Mouse (Mus musculus) Patski (cell line): ENCODE data around the gene Mgat5. TPM values are rescaled to one million over a fixed set of nuclear protein-coding genes. Genes with fewer than 3 reads are reported as not detected.

Experiments
- ATAC-seq: fragments of 100-300 bp; one replicate; pipeline ENCODE4 v1.8.0; 2021
- CTCF ChIA-PET: fragments of 350-600 bp; sonication (Branson Sonifier 250); formaldehyde crosslinking; loops from one replicate; lab custom pipeline; 2022; ENCODE audit warnings: inconsistent platforms; lab: Charles Lee
- POLR2A ChIA-PET: fragments of 350-600 bp; sonication (Branson Sonifier 250); formaldehyde crosslinking; loops from one replicate; lab custom pipeline; 2022; ENCODE audit warnings: antibody characterized with exemption, inconsistent platforms; lab: Charles Lee
- DNase-seq: peaks from one replicate; pipeline ENCODE4 v3.0.0-alpha.2; 2011; ENCODE audit warnings: low read depth, low spot score
- H3K27me3 ChIP-seq: fragments of 371-371 bp; one replicate; pipeline ENCODE4 v1.5.1; 2021
- CTCF ChIP-seq: fragments of 100-300 bp; IDR thresholded peaks from one replicate; pipeline ENCODE4 v1.5.1; 2021
- in situ Hi-C: fragments of 300-500 bp; cut with MboI; formaldehyde crosslinking; loops from 3 replicates; pipeline ENCODE4 v1.11.1; 2018; ENCODE audit warnings: low pct_unique_long_range_greater_than_20kb, mixed read lengths
- polyA plus RNA-seq: library from polyadenylated mRNA; unstranded; gene quantifications from one replicate; pipeline ENCODE4 v1.2.3, GENCODE M21; 2021

Mgat5 gene
- polyA plus RNA-seq, 1 experiment from 2014 or later = 6.6 TPM

DNA sequence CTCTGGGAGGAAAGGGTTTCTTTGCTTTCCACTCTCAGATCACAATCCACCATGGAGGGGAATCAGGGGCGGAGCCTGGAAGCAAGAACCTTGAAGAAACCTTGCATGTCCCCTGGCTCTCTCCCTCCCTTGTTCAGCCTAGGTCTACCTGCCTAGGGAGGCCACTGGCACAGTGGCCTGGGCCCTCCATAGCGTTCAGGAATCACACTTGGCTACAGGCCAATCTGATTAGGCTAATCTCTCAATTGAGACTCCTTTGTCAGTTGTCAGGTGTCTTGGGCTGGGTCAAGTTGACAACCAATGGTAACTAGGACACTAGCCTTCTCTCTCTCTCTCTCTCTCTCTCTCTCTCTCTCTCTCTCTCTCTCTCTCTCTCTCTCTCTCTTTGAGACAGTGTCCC is 12.2 kb downstream of the Mgat5 start:
- no peak for DNase-seq
- in situ Hi-C loops = loop anchor here (25.0 kb wide), 1 partner anchor 545 kb away; the partner anchor contains the start of gene Ccnt2
- CTCF ChIA-PET = no interaction called here

DNA sequence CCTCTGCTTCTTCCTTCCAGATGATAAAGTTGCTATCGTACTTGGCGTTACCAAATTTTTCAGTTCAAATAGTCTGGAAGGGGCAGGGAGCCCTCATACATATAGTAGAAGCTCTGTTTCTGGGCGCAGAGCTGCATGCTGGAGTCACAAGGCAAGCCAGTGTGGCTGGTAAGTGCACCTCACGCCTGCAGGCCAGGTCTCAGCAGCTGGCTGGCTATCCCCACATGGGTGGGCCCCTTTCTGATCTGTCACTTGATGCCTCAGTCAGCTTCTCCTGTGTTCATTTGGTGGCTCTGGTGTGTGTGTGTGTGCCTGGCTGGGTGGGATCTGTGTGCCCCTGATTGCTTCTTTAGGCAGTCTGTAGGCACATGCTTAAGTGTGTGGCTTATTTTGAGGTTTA is 12.8 kb downstream of the Mgat5 start:
- no peak for ATAC-seq
- no peak for DNase-seq
- no peak for TF ChIP-seq CTCF
- ChIA-PET POLR2A (interaction anchor here (0.6 kb wide), 1 partner anchor 93 kb away, joined by 7 read pairs; no protein-coding TSS in a partner anchor), CTCF (no interaction called here)
- in situ Hi-C loops = loop anchor here (25.0 kb wide), 1 partner anchor 545 kb away; the partner anchor contains the start of gene Ccnt2
- H3K27me3 ChIP-seq = no peaks in the 10 kb centered on the region

More for the DNA sequence above, 12.2 kb downstream of the Mgat5 start:
- no peak for TF ChIP-seq CTCF
- POLR2A ChIA-PET = no interaction called here
- H3K27me3 ChIP-seq = no peaks in the 10 kb centered on the region
- no peak for ATAC-seq

- no peak for ATAC-seq
- ChIA-PET POLR2A (no interaction called here), CTCF (no interaction called here)
- H3K27me3 ChIP-seq = no peaks in the 10 kb centered on the region
- no peak for DNase-seq
- in situ Hi-C loops = loop anchor here (25.0 kb wide), 1 partner anchor 544 kb away; the partner anchor contains the start of gene Ccnt2
- TF ChIP-seq CTCF = no peak
These were observed 13.4 kb downstream of the Mgat5 start for GRCm38 (mm10) chr1:127218182-127218581.

GRCm38 (mm10) chr1:127219161-127219560 is 14.3 kb downstream of the Mgat5 start:
- in situ Hi-C loops = loop anchor here (25.0 kb wide), 1 partner anchor 543 kb away; the partner anchor contains the start of gene Ccnt2
- ChIA-PET CTCF (no interaction called here), POLR2A (no interaction called here)
- DNase-seq = no peak
- ATAC-seq = no peak
- no peaks in the 10 kb centered on the region for H3K27me3 ChIP-seq
- no peak for TF ChIP-seq CTCF

DNA sequence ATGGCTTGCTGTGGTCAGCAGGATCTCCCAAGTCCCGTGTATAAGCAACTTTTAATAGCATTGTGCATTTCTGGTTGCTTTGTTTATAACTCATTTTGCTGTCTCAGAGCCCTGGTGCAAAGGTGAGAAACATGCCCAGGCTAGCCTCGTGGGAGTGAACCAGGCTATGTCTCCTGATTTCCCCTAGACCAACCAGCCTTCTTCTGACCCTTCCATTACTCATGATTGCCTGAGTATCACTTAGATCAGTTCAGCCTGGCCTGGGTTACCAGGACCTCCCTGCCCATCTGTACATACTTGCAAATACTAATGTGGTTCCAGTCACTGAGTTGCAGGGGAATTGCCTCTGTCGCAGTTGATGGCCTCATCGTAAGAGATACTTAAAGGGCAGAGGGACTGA is 14.8 kb downstream of the Mgat5 start:
- ATAC-seq = no peak
- ChIA-PET POLR2A (no interaction called here), CTCF (no interaction called here)
- TF ChIP-seq CTCF = no peak
- DNase-seq = no peak
- no peaks in the 10 kb centered on the region for H3K27me3 ChIP-seq
- in situ Hi-C loops = loop anchor here (25.0 kb wide), 1 partner anchor 543 kb away; the partner anchor contains the start of gene Ccnt2

DNA sequence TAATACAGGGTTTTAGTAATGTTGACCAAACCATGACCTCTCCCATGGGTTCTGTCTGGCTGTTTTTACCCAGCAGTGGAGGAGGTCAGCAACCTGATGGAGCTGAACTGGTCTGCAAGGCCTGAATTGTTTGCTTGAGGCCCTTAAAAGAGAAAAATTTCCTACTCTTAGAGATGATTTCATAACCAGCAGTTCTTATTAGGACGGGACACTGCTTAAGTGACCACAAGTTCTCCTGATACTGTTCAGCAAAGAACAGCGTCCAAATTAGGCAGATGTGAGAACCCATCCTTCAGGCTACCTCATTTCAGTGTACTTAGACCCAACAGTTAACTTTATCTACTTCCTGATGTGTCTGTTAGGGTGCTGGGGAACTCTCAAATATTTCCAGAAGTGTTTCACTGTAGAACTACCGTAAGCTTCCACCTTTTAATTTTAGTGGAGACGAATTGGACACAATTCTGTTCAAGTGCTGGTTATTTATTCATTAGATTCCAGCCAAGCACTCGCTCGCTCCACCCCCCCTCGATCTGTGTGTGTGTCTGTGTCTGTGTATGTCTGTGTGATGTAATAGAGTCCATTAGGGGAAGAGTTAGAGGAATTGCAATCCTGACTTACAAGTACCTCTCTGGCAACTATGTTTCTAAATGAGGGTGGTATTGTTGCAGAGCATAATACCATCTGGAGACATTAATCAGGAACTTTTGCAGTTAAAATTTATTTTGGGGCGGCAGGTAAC is 17.4 kb downstream of the Mgat5 start:
- ATAC-seq (no peak), DNase-seq (no peak)
- no peak for TF ChIP-seq CTCF
- in situ Hi-C loops = loop anchor here (25.0 kb wide), 1 partner anchor 540 kb away; the partner anchor contains the start of gene Ccnt2
- no peaks in the 10 kb centered on the region for H3K27me3 ChIP-seq
- ChIA-PET CTCF (no interaction called here), POLR2A (no interaction called here)

DNA sequence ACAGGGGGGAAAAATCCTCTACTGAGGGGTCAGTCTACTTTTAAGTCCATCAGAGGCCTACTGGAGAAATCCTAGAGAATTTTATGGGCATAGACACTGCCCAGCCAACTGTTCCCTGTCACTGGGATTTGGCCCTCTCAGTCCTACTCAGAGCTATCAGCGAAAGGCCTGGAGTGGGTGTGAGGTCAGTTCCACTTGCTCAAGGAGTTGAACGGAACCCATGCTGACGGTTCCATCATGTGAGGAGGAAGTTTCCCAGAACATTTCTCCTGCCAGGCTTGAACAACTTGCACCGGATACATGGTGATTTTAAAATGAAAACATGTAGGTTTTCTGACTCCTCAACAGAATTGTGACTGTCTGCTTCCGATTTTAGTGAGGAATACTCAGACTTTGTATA is 20.2 kb downstream of the Mgat5 start:
- TF ChIP-seq CTCF = no peak
- ATAC-seq (no peak), DNase-seq (no peak)
- CTCF ChIA-PET = interaction anchor here (1.2 kb wide), 1 partner anchor 17 kb away, joined by 3 read pairs; no protein-coding TSS in a partner anchor
- in situ Hi-C loops = no loop called here
- POLR2A ChIA-PET = interaction anchor here (0.6 kb wide), 1 partner anchor 185 kb away, joined by 4 read pairs; no protein-coding TSS in a partner anchor
- H3K27me3 ChIP-seq = no peaks in the 10 kb centered on the region

GRCm38 (mm10) chr1:127229011-127229410 is 24.2 kb downstream of the Mgat5 start:
- ATAC-seq (no peak), DNase-seq (no peak)
- POLR2A ChIA-PET = no interaction called here
- TF ChIP-seq CTCF = no peak
- in situ Hi-C loops = no loop called here
- H3K27me3 ChIP-seq = no peaks in the 10 kb centered on the region
- CTCF ChIA-PET = interaction anchor here (0.8 to 1.2 kb wide), 3 partner anchors 9 to 16 kb away, joined by 3 read pairs; no protein-coding TSS in a partner anchor

DNA sequence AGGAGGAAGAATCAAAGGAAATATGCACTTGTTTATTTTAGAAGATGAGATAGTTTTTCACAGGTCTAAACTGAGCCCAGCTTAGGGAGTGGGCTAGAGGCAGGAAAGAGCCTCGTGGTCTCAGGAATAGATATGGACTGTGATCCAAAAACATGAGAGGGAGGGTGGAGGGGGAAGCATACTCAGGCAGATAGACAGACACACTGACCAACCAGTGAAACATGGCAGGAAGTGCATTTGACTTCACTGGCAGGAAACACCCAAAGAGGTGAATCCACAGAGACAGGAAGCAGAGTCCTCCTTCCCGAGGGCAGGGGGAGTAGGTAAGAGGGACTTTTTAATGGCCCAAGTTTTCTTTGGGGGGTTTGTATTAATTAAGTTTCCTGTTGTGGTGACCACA is 25.7 kb downstream of the Mgat5 start:
- no peak for TF ChIP-seq CTCF
- ChIA-PET CTCF (no interaction called here), POLR2A (no interaction called here)
- no peak for DNase-seq
- in situ Hi-C loops = no loop called here
- H3K27me3 ChIP-seq = no peaks in the 10 kb centered on the region
- ATAC-seq = no peak

- no peak for DNase-seq
- POLR2A ChIA-PET = interaction anchor here (0.7 kb wide), 1 partner anchor 30 kb away, joined by 3 read pairs; no protein-coding TSS in a partner anchor
- ATAC-seq = no peak
- no peaks in the 10 kb centered on the region for H3K27me3 ChIP-seq
- TF ChIP-seq CTCF = no peak
- in situ Hi-C loops = no loop called here
- CTCF ChIA-PET = no interaction called here
These were observed 28.4 kb downstream of the Mgat5 start for GRCm38 (mm10) chr1:127233191-127233651.

- TF ChIP-seq CTCF = no peak
- ATAC-seq = no peak
- no peak for DNase-seq
- ChIA-PET POLR2A (no interaction called here), CTCF (no interaction called here)
- in situ Hi-C loops = no loop called here
- no peaks in the 10 kb centered on the region for H3K27me3 ChIP-seq
These were observed 30.3 kb downstream of the Mgat5 start for GRCm38 (mm10) chr1:127235157-127235556.
